Mouse (Mus musculus) erythroid progenitor cell, adult 5-6 weeks (primary cell): ENCODE measurements around the gene Asic4. TPM values are rescaled to one million over a fixed set of nuclear protein-coding genes. Genes with fewer than 3 reads are reported as not detected.

Experiments used
- ATAC-seq: replicated peaks from 2 replicates; pipeline ENCODE4 v1.8.0; 2016; ENCODE audit warnings: moderate number of reproducible peaks, mild to moderate bottlenecking, moderate TSS enrichment, inconsistent platforms; ENCODE audit not compliant: poor library complexity, low FRiP score, severe bottlenecking
- total RNA-seq, 2 experiments: library from RNA; stranded (forward) in 1 of 2; stranded (reverse) in 1 of 2; fragments of 150-400 nt in 1 of 2; fragments of 186-747, 209-891 nt in 1 of 2; gene quantifications; 2 replicates each; pipeline versions ENCODE4 v1.2.3 to v1.2.4; 2015 to 2017; ENCODE audit warnings: low replicate concordance in 2 of 2

The Asic4 gene
- total RNA-seq, 2 experiments from 2014 or later, result not detected

- ATAC-seq, result no peak
Observed at GRCm38 (mm10) chr1:75494878-75495548, 44.8 kb downstream of the Asic4 start.

- no peak for ATAC-seq
Observed at GRCm38 (mm10) chr1:75498897-75499296, 48.7 kb downstream of the Asic4 start.

- ATAC-seq, result no peak
Observed at GRCm38 (mm10) chr1:75499441-75499840, 49.2 kb downstream of the Asic4 start.

- no peak for ATAC-seq
Observed at GRCm38 (mm10) chr1:75501905-75502304, 51.7 kb downstream of the Asic4 start.

- ATAC-seq, result no peak
Observed at GRCm38 (mm10) chr1:75502945-75503650, 52.9 kb downstream of the Asic4 start.

GRCm38 (mm10) chr1:75503651-75503980 lies 53.4 kb downstream of the Asic4 start:
- no peak for ATAC-seq

GRCm38 (mm10) chr1:75504256-75505045 lies 54.2 kb downstream of the Asic4 start:
- no peak for ATAC-seq

GRCm38 (mm10) chr1:75505159-75505955 lies 55.1 kb downstream of the Asic4 start:
- no peak for ATAC-seq

- ATAC-seq, result no peak
Observed at GRCm38 (mm10) chr1:75505956-75506831, 56.0 kb downstream of the Asic4 start, which contains the start of gene Obsl1. TSS of gene Obsl1 (minus strand) at chr1:75506452.

- ATAC-seq, result no peak
Observed at GRCm38 (mm10) chr1:75507006-75507405, 56.8 kb downstream of the Asic4 start, which contains the start of gene Inha. TSS of gene Inha (plus strand) at chr1:75507077.

GRCm38 (mm10) chr1:75509586-75509985 lies 59.4 kb downstream of the Asic4 start:
- no peak for ATAC-seq

GRCm38 (mm10) chr1:75510154-75510553 lies 59.9 kb downstream of the Asic4 start:
- no peak for ATAC-seq

GRCm38 (mm10) chr1:75511437-75512210 lies 61.4 kb downstream of the Asic4 start:
- ATAC-seq, result no peak

GRCm38 (mm10) chr1:75512550-75512949 lies 62.3 kb downstream of the Asic4 start:
- ATAC-seq, result no peak

- ATAC-seq, result no peak
Observed at GRCm38 (mm10) chr1:75516703-75517380, 66.6 kb downstream of the Asic4 start.

- no peak for ATAC-seq
Observed at GRCm38 (mm10) chr1:75517984-75518383, 67.7 kb downstream of the Asic4 start.

GRCm38 (mm10) chr1:75518427-75518826 lies 68.2 kb downstream of the Asic4 start:
- ATAC-seq, result no peak

- no peak for ATAC-seq
Observed at GRCm38 (mm10) chr1:75519576-75519975, 69.3 kb downstream of the Asic4 start.
